In genomic region chr14:45142511-45142910, GRCm38 (mm10) we compare ENCODE assay signal across 9 mouse cellular contexts.
DNase-seq lines count a peak whose midpoint lies in the region; ATAC-seq and TF ChIP-seq lines count a peak whose summit lies in the region.
"Had no signal": no experiment of that assay in that cellular context is flagged by ENCODE, and none has a peak within 500 bp of the region (broad histone marks: within the 10 kb centered on the region; RNA-seq: fewer than 3 reads in every experiment).

No protein-coding gene starts in this region.

- 47% methylated on average over 4 of the region's 4 CpGs for WGBS in heart, postnatal 0 days
- 56% methylated on average over 4 of the region's 4 CpGs for WGBS in heart, embryonic 10.5 days
- 66% methylated on average over 4 of the region's 4 CpGs for WGBS in hindbrain, embryonic 14.5 days
- WGBS in midbrain, embryonic 16.5 days: 58% methylated on average over 4 of the region's 4 CpGs

- no peaks in the 10 kb centered on the region for H3K36me3 ChIP-seq in heart, postnatal 0 days (replicated peaks; ENCODE audit: control insufficient read depth, insufficient read depth, low read length)
- H3K36me3 ChIP-seq in heart, embryonic 10.5 days: no peaks in the 10 kb centered on the region
- H3K36me3 ChIP-seq in E14TG2a.4 (ENCODE audit: insufficient read depth, low read length): no peaks in the 10 kb centered on the region
- H3K36me3 ChIP-seq in hindbrain, embryonic 14.5 days (replicated peaks; ENCODE audit: control insufficient read depth, insufficient read depth): peaks cover 15% of the 10 kb centered on the region
- H3K36me3 ChIP-seq in midbrain, embryonic 16.5 days (ENCODE audit: control insufficient read depth, insufficient read depth, low read length): no peaks in the 10 kb centered on the region
- H3K36me3 ChIP-seq: liver, embryonic 15.5 days had no signal

- H3K4me3 ChIP-seq in heart, postnatal 0 days (ENCODE audit: low read depth, low read length): no peak overlapping the region
- H3K4me3 ChIP-seq in heart, embryonic 10.5 days: no peak overlapping the region
- H3K4me3 ChIP-seq in E14TG2a.4 (replicated peaks; ENCODE audit: low read length): no peak overlapping the region
- H3K4me3 ChIP-seq in hindbrain, embryonic 14.5 days (replicated peaks; ENCODE audit: low read length): no peak overlapping the region
- no peak overlapping the region for H3K4me3 ChIP-seq in left cerebral cortex, adult 2 months
- no peak overlapping the region for H3K4me3 ChIP-seq in midbrain, embryonic 16.5 days (ENCODE audit: low read depth, low read length)
- H3K4me3 ChIP-seq: liver, embryonic 15.5 days had no signal

- H3K27me3 ChIP-seq in heart, postnatal 0 days (ENCODE audit: control insufficient read depth, insufficient read depth, low read length): no peaks in the 10 kb centered on the region
- H3K27me3 ChIP-seq in heart, embryonic 10.5 days (ENCODE audit: insufficient read depth, poor library complexity, severe bottlenecking): no peaks in the 10 kb centered on the region
- no peaks in the 10 kb centered on the region for H3K27me3 ChIP-seq in E14TG2a.4 (ENCODE audit: insufficient read depth, low read length)
- no peaks in the 10 kb centered on the region for H3K27me3 ChIP-seq in hindbrain, embryonic 14.5 days (ENCODE audit: control insufficient read depth, insufficient read depth, low read length)
- no peaks in the 10 kb centered on the region for H3K27me3 ChIP-seq in midbrain, embryonic 16.5 days (ENCODE audit: control insufficient read depth, insufficient read depth, low read depth, low read length)
- H3K27me3 ChIP-seq: liver, embryonic 15.5 days had no signal

- intact Hi-C loops in left cerebral cortex, adult 2 months (cut with DNase I): loop anchor here (10.0 kb wide), 1 partner anchor 298 kb away; no protein-coding TSS in a partner anchor

- DNase-seq in heart, postnatal 0 days (ENCODE audit: low spot score): peak; percentile 31
- no peak for DNase-seq in heart, embryonic 10.5 days (ENCODE audit: low spot score)
- DNase-seq in c-Kit-positive CD71-positive TER-119-negative erythroid progenitor cells, embryonic 14.5 days (ENCODE audit: low read depth): peak; percentile 8
- peak; percentile 61 for DNase-seq in hindbrain, embryonic 14.5 days (ENCODE audit: low spot score)
- DNase-seq in left cerebral cortex, adult 2 months (ENCODE audit: extremely low spot score in 1 of 2, low spot score in 2 of 2): peak; percentile 37 to 41
- peak; percentile 33 to 39 for DNase-seq in thymus, postnatal 36 days

- H3K9me3 ChIP-seq in heart, postnatal 0 days (replicated peaks; ENCODE audit: control insufficient read depth, low read length): no peaks in the 10 kb centered on the region
- no peaks in the 10 kb centered on the region for H3K9me3 ChIP-seq in heart, embryonic 10.5 days
- no peaks in the 10 kb centered on the region for H3K9me3 ChIP-seq in E14TG2a.4 (ENCODE audit: low read length)
- no peaks in the 10 kb centered on the region for H3K9me3 ChIP-seq in hindbrain, embryonic 14.5 days (ENCODE audit: control insufficient read depth, low read length)
- no peaks in the 10 kb centered on the region for H3K9me3 ChIP-seq in midbrain, embryonic 16.5 days (replicated peaks; ENCODE audit: control insufficient read depth, low read length, poor library complexity, severe bottlenecking)
- H3K9me3 ChIP-seq: liver, embryonic 15.5 days had no signal

- no peak for ATAC-seq in heart, postnatal 0 days (ENCODE audit: insufficient read depth, low read depth)
- 0 out of 2 replicates have a peak, but pooled peaks have one; percentile 47 for ATAC-seq in hindbrain, embryonic 14.5 days (ENCODE audit: low FRiP score)
- peak; percentile 80 for ATAC-seq in midbrain, embryonic 16.5 days

- no peaks in the 10 kb centered on the region for H3K4me1 ChIP-seq in heart, postnatal 0 days (ENCODE audit: control insufficient read depth, insufficient read depth)
- 0 out of 2 replicates have a peak, but pooled peaks cover 3% of the 10 kb centered on the region for H3K4me1 ChIP-seq in heart, embryonic 10.5 days
- no peaks in the 10 kb centered on the region; the same call in 1 of the 2 replicates for H3K4me1 ChIP-seq in E14TG2a.4 (replicated peaks; ENCODE audit: low read depth, low read length)
- H3K4me1 ChIP-seq in hindbrain, embryonic 14.5 days (replicated peaks; ENCODE audit: control insufficient read depth, insufficient read depth, low read length): no peaks in the 10 kb centered on the region
- no peaks in the 10 kb centered on the region for H3K4me1 ChIP-seq in midbrain, embryonic 16.5 days (ENCODE audit: control insufficient read depth, insufficient read depth, low read length)
- H3K4me1 ChIP-seq: liver, embryonic 15.5 days had no signal

- TF ChIP-seq EP300 in heart, postnatal 0 days (IDR thresholded peaks at IDR 0.05; ENCODE audit: low read depth): no peak

- no peak overlapping the region for H3K4me2 ChIP-seq in heart, postnatal 0 days (ENCODE audit: low read depth, low read length)
- no peak overlapping the region for H3K4me2 ChIP-seq in hindbrain, embryonic 14.5 days (replicated peaks)
- H3K4me2 ChIP-seq in midbrain, embryonic 16.5 days (ENCODE audit: low read length): no peak overlapping the region
- H3K4me2 ChIP-seq: liver, embryonic 15.5 days had no signal

- no peak overlapping the region for H3K9ac ChIP-seq in heart, postnatal 0 days (replicated peaks; ENCODE audit: low read depth, low read length)
- no peak overlapping the region for H3K9ac ChIP-seq in hindbrain, embryonic 14.5 days
- no peak overlapping the region for H3K9ac ChIP-seq in midbrain, embryonic 16.5 days (ENCODE audit: low read depth, low read length)
- H3K9ac ChIP-seq: liver, embryonic 15.5 days had no signal

- peak; percentile 82 for TF ChIP-seq CTCF in heart, postnatal 0 days (IDR thresholded peaks at IDR 0.05; ENCODE audit: low read depth)
- peak; percentile 63 for TF ChIP-seq CTCF in E14TG2a.4 (conservative IDR thresholded peaks at IDR 0.05; ENCODE audit: low read length)
- TF ChIP-seq CTCF in left cerebral cortex, adult 2 months (IDR thresholded peaks at IDR 0.05): peak; percentile 78

- no peak overlapping the region for H3K27ac ChIP-seq in heart, postnatal 0 days (ENCODE audit: low read depth)
- no peak overlapping the region for H3K27ac ChIP-seq in heart, embryonic 10.5 days
- H3K27ac ChIP-seq in hindbrain, embryonic 14.5 days: no peak overlapping the region
- no peak overlapping the region for H3K27ac ChIP-seq in left cerebral cortex, adult 2 months
- no peak overlapping the region for H3K27ac ChIP-seq in midbrain, embryonic 16.5 days (ENCODE audit: low read length)
- H3K27ac ChIP-seq: liver, embryonic 15.5 days had no signal
